Mouse (Mus musculus) stomach, postnatal 0 days (tissue): ENCODE measurements at regions not wholly inside any gene's neighbourhood (a gene's known extent, or its start where the extent isn't known, plus 50 kb on each side); places are given as distances from the start of the nearest gene placed in this dataset.
"Not testable (repeated sequence)": the region's sequence is repeated elsewhere in the genome, so short reads cannot be mapped to it uniquely, and the experiment has no call there.

Experiments used
- ATAC-seq: fragments of 200-750 bp; cut with Nextera tagmentation; 2 replicates; pipeline ENCODE4 v1.8.0; 2017; ENCODE audit not compliant: low FRiP score, low TSS enrichment
- DNase-seq: peaks from one replicate; pipeline ENCODE4 v3.0.0-alpha.2; 2016; ENCODE audit warnings: low spot score
- H3K27ac ChIP-seq: fragments of 300-500 bp; sonication (generic); replicated peaks from 2 replicates; pipeline ENCODE4 v1.5.1; 2014; ENCODE audit warnings: mild to moderate bottlenecking, control low read depth
- H3K27me3 ChIP-seq: fragments of 300-500 bp; sonication (generic); 2 replicates; pipeline ENCODE4 v1.6.1; 2014; ENCODE audit warnings: low read length; ENCODE audit not compliant: control insufficient read depth, insufficient read depth
- H3K36me3 ChIP-seq: fragments of 300-500 bp; sonication (generic); 2 replicates; pipeline ENCODE4 v1.6.1; 2014; ENCODE audit warnings: low read length, mixed read lengths; ENCODE audit not compliant: control insufficient read depth, insufficient read depth
- H3K4me1 ChIP-seq: fragments of 300-500 bp; sonication (generic); replicated peaks from 2 replicates; pipeline ENCODE4 v1.6.1; 2014; ENCODE audit warnings: antibody characterized with exemption; ENCODE audit not compliant: control insufficient read depth, insufficient read depth
- H3K4me2 ChIP-seq: fragments of 300-500 bp; sonication (generic); replicated peaks from 2 replicates; pipeline ENCODE4 v1.6.1; 2014; ENCODE audit warnings: low read depth, mild to moderate bottlenecking, control low read depth, moderate library complexity
- H3K4me3 ChIP-seq: fragments of 300-500 bp; sonication (generic); 2 replicates; pipeline ENCODE4 v1.5.1; 2014; ENCODE audit warnings: low read depth, low read length, control low read depth
- H3K9ac ChIP-seq: fragments of 300-500 bp; sonication (generic); 2 replicates; pipeline ENCODE4 v1.6.1; 2014; ENCODE audit warnings: mild to moderate bottlenecking, low read length, control low read depth, mixed read lengths
- H3K9me3 ChIP-seq: fragments of 300-500 bp; sonication (generic); 2 replicates; pipeline ENCODE4 v1.6.1; 2016; ENCODE audit warnings: low read length; ENCODE audit not compliant: control insufficient read depth
- CTCF ChIP-seq: IDR thresholded peaks from 2 replicates; pipeline ENCODE4 v1.5.1; 2016; ENCODE audit warnings: antibody characterized with exemption, low read depth, mild to moderate bottlenecking, moderate library complexity
- EP300 ChIP-seq: optimal IDR thresholded peaks from 2 replicates; pipeline ENCODE3; 2016; ENCODE audit warnings: antibody characterized with exemption
- WGBS: fragments of 180-500 bp; shearing (Covaris S2); extraction: QIAGEN DNeasy Blood & Tissue Kit; methylation state at CpG from one replicate; pipeline ENCODE4 v1.1.7; 2014; 5-methylcytosine and 5-hydroxymethylcytosine counted together

- WGBS: 51% methylated on average over 14 of the region's 14 CpGs
- H3K9ac ChIP-seq: no peak overlapping the region
- TF ChIP-seq CTCF (no peak), EP300 (no peak)
- H3K36me3 ChIP-seq: no peaks in the 10 kb centered on the region
- H3K27ac ChIP-seq: no peak overlapping the region
- no peak for DNase-seq
- H3K4me2 ChIP-seq: peak overlapping the region; percentile 23; the same call in 1 of the 2 replicates
- H3K9me3 ChIP-seq: no peaks in the 10 kb centered on the region
- H3K4me1 ChIP-seq: no peaks in the 10 kb centered on the region
- ATAC-seq: no peak
- no peaks in the 10 kb centered on the region for H3K27me3 ChIP-seq
- H3K4me3 ChIP-seq: no peak overlapping the region
Observed at GRCm38 (mm10) chr10:45873805-45874780, 296.5 kb downstream of the Hace1 start.

GRCm38 (mm10) chr10:45875287-45875686, 297.7 kb downstream of the Hace1 start:
- 94% methylated on average over 18 of the region's 20 CpGs for WGBS
- H3K4me3 ChIP-seq, H3K4me2 ChIP-seq, ATAC-seq, H3K36me3 ChIP-seq, H3K27ac ChIP-seq, H3K9ac ChIP-seq, DNase-seq, H3K27me3 ChIP-seq, H3K4me1 ChIP-seq, H3K9me3 ChIP-seq: not testable (repeated sequence)

GRCm38 (mm10) chr10:45883745-45884144, 306.1 kb downstream of the Hace1 start:
- DNase-seq: no peak
- no peak overlapping the region for H3K4me3 ChIP-seq
- no peaks in the 10 kb centered on the region for H3K4me1 ChIP-seq
- H3K9me3 ChIP-seq: no peaks in the 10 kb centered on the region
- peak; percentile 53; the same call in 1 of the 2 replicates for ATAC-seq
- H3K4me2 ChIP-seq: no peak overlapping the region
- H3K27me3 ChIP-seq: no peaks in the 10 kb centered on the region
- H3K27ac ChIP-seq: no peak overlapping the region
- TF ChIP-seq EP300 (no peak), CTCF (no peak)
- no peaks in the 10 kb centered on the region for H3K36me3 ChIP-seq
- H3K9ac ChIP-seq: no peak overlapping the region
- 94% methylated on average over 1 of the region's 1 CpGs for WGBS

GRCm38 (mm10) chr10:45886636-45887035, 309.0 kb downstream of the Hace1 start:
- Histone ChIP-seq H3K9ac (no peak overlapping the region), H3K27ac (no peak overlapping the region), H3K27me3 (no peaks in the 10 kb centered on the region), H3K4me3 (no peak overlapping the region), H3K4me2 (no peak overlapping the region), H3K36me3 (no peaks in the 10 kb centered on the region), H3K9me3 (no peaks in the 10 kb centered on the region), H3K4me1 (no peaks in the 10 kb centered on the region)
- 71% methylated on average over 2 of the region's 2 CpGs for WGBS
- DNase-seq (no peak), ATAC-seq (no peak)
- TF ChIP-seq CTCF: no peak
- TF ChIP-seq EP300: no peak

GRCm38 (mm10) chr10:45888835-45889234, 311.2 kb downstream of the Hace1 start:
- WGBS: 67% methylated on average over 4 of the region's 4 CpGs
- no peak overlapping the region for H3K4me3 ChIP-seq
- TF ChIP-seq CTCF (no peak), EP300 (no peak)
- H3K36me3 ChIP-seq: no peaks in the 10 kb centered on the region
- no peak overlapping the region for H3K4me2 ChIP-seq
- H3K4me1 ChIP-seq: no peaks in the 10 kb centered on the region
- H3K9me3 ChIP-seq: no peaks in the 10 kb centered on the region
- no peak overlapping the region for H3K9ac ChIP-seq
- no peaks in the 10 kb centered on the region for H3K27me3 ChIP-seq
- no peak for ATAC-seq
- no peak for DNase-seq
- H3K27ac ChIP-seq: no peak overlapping the region

- H3K27ac ChIP-seq: no peak overlapping the region
- no peaks in the 10 kb centered on the region for H3K27me3 ChIP-seq
- no peak overlapping the region for H3K4me3 ChIP-seq
- TF ChIP-seq CTCF: no peak
- no peak for TF ChIP-seq EP300
- DNase-seq (no peak), ATAC-seq (no peak)
- no peaks in the 10 kb centered on the region for H3K36me3 ChIP-seq
- no peak overlapping the region for H3K4me2 ChIP-seq
- H3K4me1 ChIP-seq: no peaks in the 10 kb centered on the region
- 63% methylated on average over 13 of the region's 13 CpGs for WGBS
- no peaks in the 10 kb centered on the region for H3K9me3 ChIP-seq
- no peak overlapping the region for H3K9ac ChIP-seq
Observed at GRCm38 (mm10) chr10:45889381-45889951, 311.8 kb downstream of the Hace1 start.
